Mouse (Mus musculus) embryonic facial prominence, embryonic 15.5 days (tissue): ENCODE results near the gene Tgm2. TPM values are rescaled to one million over a fixed set of nuclear protein-coding genes. Genes with fewer than 3 reads are reported as not detected.

Source experiments
- ATAC-seq: fragments of 200-750 bp; cut with Nextera tagmentation; 2 replicates; pipeline ENCODE4 v1.8.0; 2017; ENCODE audit warnings: low read depth, moderate TSS enrichment; ENCODE audit not compliant: insufficient number of reproducible peaks, low FRiP score, low TSS enrichment
- H3K27ac ChIP-seq: fragments of 300-500 bp; sonication (generic); replicated peaks from 2 replicates; pipeline ENCODE4 v1.5.1; 2015; ENCODE audit warnings: mild to moderate bottlenecking, inconsistent platforms
- H3K27me3 ChIP-seq: fragments of 300-500 bp; sonication (generic); 2 replicates; pipeline ENCODE4 v1.6.1; 2015; ENCODE audit warnings: inconsistent platforms
- H3K36me3 ChIP-seq: fragments of 300-500 bp; sonication (generic); 2 replicates; pipeline ENCODE4 v1.6.1; 2015; ENCODE audit warnings: mild to moderate bottlenecking, inconsistent platforms
- H3K4me1 ChIP-seq: fragments of 300-500 bp; sonication (generic); 2 replicates; pipeline ENCODE4 v1.6.1; 2015; ENCODE audit warnings: inconsistent platforms
- H3K4me2 ChIP-seq: fragments of 300-500 bp; sonication (generic); replicated peaks from 2 replicates; pipeline ENCODE4 v1.6.1; 2015; ENCODE audit warnings: mild to moderate bottlenecking, inconsistent platforms
- H3K4me3 ChIP-seq: fragments of 300-500 bp; sonication (generic); replicated peaks from 2 replicates; pipeline ENCODE4 v1.5.1; 2015; ENCODE audit warnings: mild to moderate bottlenecking, inconsistent platforms
- H3K9ac ChIP-seq: fragments of 300-500 bp; sonication (generic); 2 replicates; pipeline ENCODE4 v1.6.1; 2015; ENCODE audit warnings: inconsistent platforms
- H3K9me3 ChIP-seq: fragments of 300-500 bp; sonication (generic); replicated peaks from 2 replicates; pipeline ENCODE4 v1.6.1; 2016; ENCODE audit warnings: inconsistent platforms
- WGBS: fragments of 180-500 bp; shearing (Covaris S2); methylation state at CpG from one replicate; pipeline ENCODE4 v1.1.7; 2015; 5-methylcytosine and 5-hydroxymethylcytosine counted together
- polyA plus RNA-seq: library from polyadenylated mRNA; unstranded; fragments of >200 nt; fragmentation: Nextera tagmentation; extraction: Ambion mirVana; gene quantifications from 2 replicates; pipeline ENCODE4 v1.2.1, GENCODE M21; 2015

The Tgm2 gene
- polyA plus RNA-seq, 1 experiment from 2014 or later, result 22.2 TPM

DNA sequence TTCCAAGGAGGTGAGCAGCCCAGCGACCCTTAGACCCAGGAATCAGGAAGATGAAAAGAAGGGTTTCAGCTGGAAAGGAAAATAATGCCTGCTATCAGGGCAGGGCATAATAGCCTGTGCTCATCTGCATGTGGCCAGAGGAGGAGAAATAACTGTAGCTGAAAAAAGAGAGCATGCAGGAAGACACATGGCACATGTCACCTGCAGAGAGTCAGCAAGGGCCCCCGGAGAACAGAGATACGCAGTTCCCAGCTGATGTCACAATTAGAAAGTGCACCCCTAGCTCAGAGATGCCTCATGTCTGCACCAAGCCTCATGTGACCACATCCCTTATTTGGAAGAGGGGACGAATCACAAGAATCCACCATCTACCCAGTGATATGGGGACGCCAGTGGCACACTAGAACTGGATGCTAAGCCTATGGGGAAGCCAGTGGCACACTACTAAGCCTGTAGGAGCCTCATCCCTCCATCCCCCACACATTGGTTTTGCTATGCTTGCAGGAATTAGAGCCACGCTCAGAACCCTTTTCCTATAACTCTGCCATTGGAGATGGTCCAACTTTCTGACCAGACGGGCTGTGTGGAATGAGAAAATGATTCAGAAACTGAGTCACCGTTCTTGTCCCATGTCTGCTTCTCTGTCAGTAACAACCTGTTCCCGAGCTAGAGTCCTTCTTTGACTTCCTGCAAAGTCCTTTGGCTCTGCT is 21.4 kb upstream of the Tgm2 start:
- WGBS, result 58% methylated on average over 9 of the region's 9 CpGs
- no peak overlapping the region for H3K4me2 ChIP-seq
- no peak overlapping the region for H3K27ac ChIP-seq
- no peak for ATAC-seq
- peaks cover 10% of the 10 kb centered on the region for H3K4me1 ChIP-seq
- H3K27me3 ChIP-seq, result no peaks in the 10 kb centered on the region
- H3K9ac ChIP-seq, result no peak overlapping the region
- H3K4me3 ChIP-seq, result no peak overlapping the region
- no peaks in the 10 kb centered on the region for H3K36me3 ChIP-seq
- no peaks in the 10 kb centered on the region for H3K9me3 ChIP-seq

- Histone ChIP-seq H3K9me3 (no peaks in the 10 kb centered on the region), H3K36me3 (no peaks in the 10 kb centered on the region), H3K27ac (no peak overlapping the region), H3K4me1 (peaks cover 10% of the 10 kb centered on the region), H3K4me3 (no peak overlapping the region), H3K9ac (no peak overlapping the region), H3K27me3 (no peaks in the 10 kb centered on the region), H3K4me2 (no peak overlapping the region)
- no peak for ATAC-seq
- 71% methylated on average over 7 of the region's 7 CpGs for WGBS
Measured at GRCm38 (mm10) chr2:158166628-158167027, 20.4 kb upstream of the Tgm2 start.

- no peak overlapping the region for H3K27ac ChIP-seq
- no peaks in the 10 kb centered on the region for H3K9me3 ChIP-seq
- no peak overlapping the region for H3K4me3 ChIP-seq
- no peaks in the 10 kb centered on the region for H3K36me3 ChIP-seq
- H3K4me1 ChIP-seq, result peaks cover 10% of the 10 kb centered on the region
- no peak overlapping the region for H3K9ac ChIP-seq
- ATAC-seq, result no peak
- no peaks in the 10 kb centered on the region for H3K27me3 ChIP-seq
- H3K4me2 ChIP-seq, result no peak overlapping the region
- WGBS, result 79% methylated on average over 4 of the region's 4 CpGs
Measured at GRCm38 (mm10) chr2:158165776-158166175, 19.5 kb upstream of the Tgm2 start.

DNA sequence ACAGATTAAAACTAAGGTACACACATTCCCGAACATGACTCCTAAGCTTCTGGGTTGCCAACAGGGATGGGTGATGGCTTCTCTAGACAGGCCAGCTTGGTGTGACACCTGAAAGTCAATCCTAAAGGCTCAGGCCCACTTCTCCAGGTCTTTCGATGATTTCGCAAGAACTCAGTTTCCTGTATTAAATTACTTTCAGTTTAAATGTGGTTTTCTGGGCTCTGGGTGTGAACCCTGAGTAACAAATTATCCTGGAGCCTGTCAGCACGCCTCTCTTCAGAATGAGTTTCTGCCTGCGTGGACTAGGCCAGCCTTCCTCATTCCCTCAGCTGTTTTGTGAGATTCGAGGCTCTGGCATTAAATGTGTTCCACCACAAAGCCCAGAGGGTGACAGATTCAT is 16.8 kb upstream of the Tgm2 start:
- 51% methylated on average over 6 of the region's 6 CpGs for WGBS
- Histone ChIP-seq H3K27ac (no peak overlapping the region), H3K9me3 (no peaks in the 10 kb centered on the region), H3K4me3 (no peak overlapping the region), H3K9ac (no peak overlapping the region), H3K27me3 (no peaks in the 10 kb centered on the region), H3K36me3 (no peaks in the 10 kb centered on the region), H3K4me1 (peaks cover 7% of the 10 kb centered on the region; the same call in 1 of the 2 replicates), H3K4me2 (no peak overlapping the region)
- ATAC-seq, result no peak

DNA sequence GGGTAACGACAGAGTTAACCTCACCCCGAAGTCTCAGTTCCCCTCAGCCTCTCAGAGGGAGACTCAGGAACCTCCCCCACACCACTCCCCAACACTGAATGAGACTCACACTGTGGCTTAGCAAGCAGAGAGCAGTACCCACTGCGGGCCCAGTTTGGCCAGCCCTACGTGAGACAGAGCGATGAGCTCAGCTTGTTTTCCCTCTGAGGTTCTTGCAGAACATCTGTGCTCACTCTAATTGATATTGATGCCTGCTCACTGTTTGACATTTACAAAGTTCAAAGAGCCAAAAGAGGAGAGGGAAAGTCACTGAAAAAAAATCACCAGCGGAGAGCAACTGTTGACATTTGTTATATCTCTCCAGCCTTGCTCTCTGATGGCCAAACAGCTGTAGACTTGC is 15.5 kb upstream of the Tgm2 start:
- no peak overlapping the region for H3K27ac ChIP-seq
- no peaks in the 10 kb centered on the region for H3K4me1 ChIP-seq
- H3K4me3 ChIP-seq, result no peak overlapping the region
- no peak for ATAC-seq
- no peaks in the 10 kb centered on the region for H3K27me3 ChIP-seq
- H3K9me3 ChIP-seq, result no peaks in the 10 kb centered on the region
- WGBS, result 81% methylated on average over 6 of the region's 6 CpGs
- no peak overlapping the region for H3K4me2 ChIP-seq
- H3K36me3 ChIP-seq, result no peaks in the 10 kb centered on the region
- H3K9ac ChIP-seq, result no peak overlapping the region

DNA sequence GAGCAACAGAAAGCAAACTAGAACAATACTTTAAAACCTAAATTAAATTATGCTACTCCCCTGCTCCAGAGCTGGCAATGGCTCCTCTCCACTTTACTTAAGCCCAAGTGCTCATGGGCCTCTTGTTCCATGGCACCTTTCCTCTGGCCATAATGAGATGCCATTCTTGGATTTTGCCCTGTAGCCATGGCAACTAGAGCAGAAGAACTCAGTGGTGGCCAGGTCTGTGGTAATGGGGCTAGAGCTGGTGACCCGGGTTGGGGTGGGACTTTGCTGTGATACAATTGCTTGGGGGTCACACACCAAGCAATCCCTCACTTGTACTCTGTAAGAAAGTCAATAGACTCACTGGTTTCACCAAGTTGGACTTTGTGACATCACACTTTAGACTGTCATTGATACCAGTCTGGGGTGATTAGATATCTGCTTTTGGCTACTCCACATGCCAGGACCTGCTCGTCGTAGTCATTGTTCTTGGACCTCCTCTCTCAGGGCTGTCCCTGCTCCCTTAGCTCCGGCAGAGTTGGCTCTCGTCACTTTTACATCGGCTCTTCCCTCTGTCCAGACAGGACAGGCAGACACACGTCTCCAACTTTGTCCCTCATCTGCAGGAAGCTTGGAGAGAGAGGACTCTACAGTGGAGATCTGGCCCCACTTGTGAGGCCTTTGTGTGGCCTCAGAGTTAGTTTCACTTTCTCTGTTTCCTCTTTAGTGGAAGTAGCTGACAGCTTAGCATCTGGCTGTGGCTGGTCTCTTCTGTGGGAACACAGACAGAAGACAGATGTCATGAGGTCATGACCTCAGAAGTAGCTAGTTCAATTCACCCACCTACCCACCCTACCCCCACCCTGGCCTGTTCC is 13.4 kb upstream of the Tgm2 start:
- ATAC-seq, result no peak
- Histone ChIP-seq H3K27ac (no peak overlapping the region), H3K4me1 (no peaks in the 10 kb centered on the region)

GRCm38 (mm10) chr2:158157654-158158053 is 11.4 kb upstream of the Tgm2 start:
- no peak for ATAC-seq
- no peak overlapping the region for H3K4me2 ChIP-seq
- H3K9me3 ChIP-seq, result no peaks in the 10 kb centered on the region
- no peaks in the 10 kb centered on the region for H3K36me3 ChIP-seq
- no peak overlapping the region for H3K4me3 ChIP-seq
- no peak overlapping the region for H3K27ac ChIP-seq
- H3K9ac ChIP-seq, result no peak overlapping the region
- WGBS, result 53% methylated on average over 8 of the region's 8 CpGs
- H3K4me1 ChIP-seq, result peaks cover 19% of the 10 kb centered on the region
- H3K27me3 ChIP-seq, result no peaks in the 10 kb centered on the region

More for the DNA sequence above, 13.4 kb upstream of the Tgm2 start:
- 55% methylated on average over 7 of the region's 7 CpGs for WGBS
- Histone ChIP-seq H3K4me3 (no peak overlapping the region), H3K9me3 (no peaks in the 10 kb centered on the region), H3K9ac (no peak overlapping the region), H3K27me3 (no peaks in the 10 kb centered on the region), H3K4me2 (no peak overlapping the region), H3K36me3 (no peaks in the 10 kb centered on the region)

- no peaks in the 10 kb centered on the region for H3K27me3 ChIP-seq
- no peak overlapping the region for H3K9ac ChIP-seq
- H3K9me3 ChIP-seq, result no peaks in the 10 kb centered on the region
- peaks cover 23% of the 10 kb centered on the region for H3K4me1 ChIP-seq
- 85% methylated on average over 9 of the region's 9 CpGs for WGBS
- H3K36me3 ChIP-seq, result no peaks in the 10 kb centered on the region
- no peak overlapping the region for H3K4me3 ChIP-seq
- H3K4me2 ChIP-seq, result no peak overlapping the region
- ATAC-seq, result no peak
- H3K27ac ChIP-seq, result no peak overlapping the region
Measured at GRCm38 (mm10) chr2:158156487-158156886, 10.3 kb upstream of the Tgm2 start.

DNA sequence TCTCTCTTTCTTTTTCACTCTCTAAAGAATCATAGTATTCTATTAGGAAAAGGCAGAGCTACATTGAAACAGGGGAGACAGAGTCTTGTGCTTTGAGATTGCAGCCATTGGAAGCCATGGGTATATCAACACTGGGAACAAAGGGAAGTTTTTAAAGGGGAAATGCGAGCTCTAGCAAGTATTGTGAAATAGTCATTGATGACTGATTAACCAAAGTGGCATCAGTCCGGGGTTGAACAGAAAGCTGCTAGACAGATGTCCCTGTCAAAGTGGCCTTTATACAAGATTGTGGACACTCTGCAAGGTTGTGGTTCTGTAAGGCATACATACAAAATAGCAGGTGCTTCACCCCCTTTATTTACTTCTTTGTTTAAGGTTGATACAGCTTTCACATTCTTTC is 9.4 kb upstream of the Tgm2 start:
- Histone ChIP-seq H3K27ac (no peak overlapping the region), H3K4me3 (no peak overlapping the region), H3K36me3 (no peaks in the 10 kb centered on the region), H3K27me3 (no peaks in the 10 kb centered on the region), H3K9ac (no peak overlapping the region), H3K9me3 (no peaks in the 10 kb centered on the region), H3K4me1 (peaks cover 23% of the 10 kb centered on the region), H3K4me2 (no peak overlapping the region)
- no peak for ATAC-seq
- 80% methylated on average over 2 of the region's 2 CpGs for WGBS

GRCm38 (mm10) chr2:158155101-158155500 is 8.9 kb upstream of the Tgm2 start:
- no peak for ATAC-seq
- Histone ChIP-seq H3K4me2 (no peak overlapping the region), H3K4me1 (peaks cover 23% of the 10 kb centered on the region), H3K27me3 (no peaks in the 10 kb centered on the region), H3K9ac (no peak overlapping the region), H3K4me3 (no peak overlapping the region), H3K27ac (no peak overlapping the region), H3K36me3 (no peaks in the 10 kb centered on the region), H3K9me3 (no peaks in the 10 kb centered on the region)
- WGBS, result 85% methylated on average over 7 of the region's 7 CpGs

GRCm38 (mm10) chr2:158154641-158155040 is 8.4 kb upstream of the Tgm2 start:
- H3K27ac ChIP-seq, result 0 out of 2 replicates have a peak overlapping the region, but pooled peaks have one; percentile 65
- 62% methylated on average over 8 of the region's 8 CpGs for WGBS
- no peak overlapping the region for H3K4me2 ChIP-seq
- no peaks in the 10 kb centered on the region for H3K9me3 ChIP-seq
- no peaks in the 10 kb centered on the region for H3K36me3 ChIP-seq
- H3K27me3 ChIP-seq, result no peaks in the 10 kb centered on the region
- H3K4me3 ChIP-seq, result no peak overlapping the region
- ATAC-seq, result no peak
- no peak overlapping the region for H3K9ac ChIP-seq
- peaks cover 23% of the 10 kb centered on the region for H3K4me1 ChIP-seq
